Mouse (Mus musculus): ENCODE measurements around the gene Olfr894. TPM values are rescaled to one million over a fixed set of nuclear protein-coding genes. Genes with fewer than 3 reads are reported as not detected.
"Not testable (repeated sequence)": the region's sequence is repeated elsewhere in the genome, so short reads cannot be mapped to it uniquely, and the experiment has no call there.

Olfr894 gene
- polyA plus RNA-seq (2015; fragmentation: Nextera tagmentation; extraction: Ambion mirVana): not detected in 2 replicates

DNA sequence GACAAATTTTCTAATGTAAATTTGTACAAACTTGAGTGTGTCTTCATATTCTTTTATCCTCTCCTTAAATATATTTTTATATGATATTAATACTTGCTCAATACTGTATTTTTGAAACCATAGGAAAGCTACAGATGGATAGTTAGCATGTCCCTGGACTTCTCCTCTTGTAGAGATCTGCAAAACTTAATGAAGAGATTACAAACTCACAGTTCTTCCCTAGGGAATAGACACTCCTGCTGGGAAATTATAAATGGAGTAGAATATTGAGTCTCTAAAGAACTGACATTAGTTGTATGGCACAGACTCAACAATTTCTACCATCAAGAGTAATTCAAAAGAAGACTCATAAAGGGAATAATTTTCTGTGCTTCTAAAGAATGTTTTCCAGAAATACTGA, at the start of gene Olfr894:
Olfr894 (plus strand) TSS at position 301 of the 400 bp plus-strand sequence.
- no peak within 1 kb of the TSS for H3K4me3 ChIP-seq
- no peaks in the 10 kb centered on the region for H3K4me1 ChIP-seq
- no peak within 1 kb of the TSS for H3K27ac ChIP-seq
- H3K4me2 ChIP-seq: no peak within 1 kb of the TSS
- H3K36me3 ChIP-seq (ENCODE audit: poor library complexity, severe bottlenecking): no peaks in the 10 kb centered on the region
- ATAC-seq: no peak
- no peak within 1 kb of the TSS for H3K9ac ChIP-seq
- no peaks in the 10 kb centered on the region for H3K27me3 ChIP-seq
- H3K9me3 ChIP-seq (replicated peaks): no peaks in the 10 kb centered on the region

DNA sequence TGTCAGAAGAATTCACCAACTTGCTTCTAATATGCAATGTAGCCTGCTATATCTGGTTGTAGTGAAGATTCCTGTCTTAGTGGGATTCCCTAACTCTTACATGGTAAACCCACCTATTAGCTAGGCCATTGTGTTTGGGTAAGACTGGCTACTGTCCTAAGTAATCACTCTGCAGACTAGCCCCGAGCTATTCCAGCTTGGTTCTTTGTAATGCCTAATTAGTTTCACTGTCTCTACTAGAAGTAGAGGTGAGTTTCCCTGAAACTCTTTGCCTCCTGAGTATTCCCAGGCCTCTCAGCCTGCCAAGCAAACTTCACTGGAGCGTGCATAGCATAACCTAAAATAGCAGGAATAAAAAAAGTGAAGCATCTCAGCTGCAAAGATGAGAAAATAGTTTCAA, 49.5 kb upstream of the Olfr894 start:
- not testable (repeated sequence) for ATAC-seq; H3K4me3 ChIP-seq; H3K27me3 ChIP-seq; H3K4me2 ChIP-seq; H3K36me3 ChIP-seq (ENCODE audit: poor library complexity, severe bottlenecking); H3K4me1 ChIP-seq; H3K9ac ChIP-seq; H3K27ac ChIP-seq; H3K9me3 ChIP-seq (replicated peaks)
- 49% methylated on average over 2 of the region's 2 CpGs for WGBS

DNA sequence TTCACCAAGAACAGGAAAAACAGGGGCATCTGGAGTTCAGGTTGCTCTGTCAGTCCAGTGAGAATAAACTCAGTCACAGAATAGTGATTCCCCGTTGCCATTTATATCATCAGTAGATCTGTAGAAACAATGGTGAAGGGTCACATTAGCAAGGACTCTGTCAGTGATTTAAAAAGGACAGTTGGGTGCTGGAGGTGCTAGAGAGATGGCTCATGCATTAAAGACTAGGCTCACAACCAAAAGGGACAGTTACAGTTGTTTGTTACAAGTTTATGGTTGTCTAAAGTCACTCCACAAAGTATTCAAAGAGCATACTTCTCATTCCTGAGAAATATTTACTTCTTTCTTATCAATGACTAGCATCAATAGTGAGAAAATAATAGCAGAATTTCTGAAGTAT, 37.1 kb upstream of the Olfr894 start, which contains the start of gene Olfr891:
Olfr891 (minus strand) TSS at position 101 of the 400 bp plus-strand sequence.
- ATAC-seq: no peak
- no peak within 1 kb of the TSS for H3K9ac ChIP-seq
- peaks cover 6% of the 10 kb centered on the region for H3K9me3 ChIP-seq (replicated peaks)

DNA sequence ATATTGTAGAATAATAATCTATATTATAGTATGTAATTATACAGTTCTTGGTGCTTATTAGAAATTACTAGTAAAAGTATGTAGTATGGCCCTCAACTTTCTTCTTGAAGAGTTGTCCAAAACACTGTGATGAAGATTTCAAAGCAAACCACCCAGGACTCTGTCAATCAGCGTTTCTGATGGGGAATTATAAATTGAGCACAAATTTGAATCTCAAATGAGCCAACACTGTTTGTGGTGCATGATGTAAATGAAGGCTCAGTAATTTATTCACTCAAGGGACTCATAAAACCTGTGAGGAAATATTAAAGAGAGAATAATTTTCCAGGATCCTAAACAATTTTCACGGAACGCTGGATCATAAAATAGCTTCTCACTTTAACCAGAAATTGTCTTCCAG, 9.8 kb upstream of the Olfr894 start, which contains the start of gene Olfr893:
Olfr893 (plus strand) TSS at position 301 of the 400 bp plus-strand sequence.
- Histone ChIP-seq H3K27ac (no peak within 1 kb of the TSS), H3K4me2 (no peak within 1 kb of the TSS), H3K9me3 (replicated peaks) (0 out of 2 replicates have a peak, but pooled peaks cover 3% of the 10 kb centered on the region), H3K4me1 (no peaks in the 10 kb centered on the region), H3K36me3 (ENCODE audit: poor library complexity, severe bottlenecking) (no peaks in the 10 kb centered on the region), H3K27me3 (no peaks in the 10 kb centered on the region), H3K9ac (no peak within 1 kb of the TSS), H3K4me3 (no peak within 1 kb of the TSS)
- no peak for ATAC-seq
- WGBS: 90% methylated on average over 3 of the region's 3 CpGs

More for the DNA sequence above, 37.1 kb upstream of the Olfr894 start, which contains the start of gene Olfr891:
- no peak within 1 kb of the TSS for H3K4me2 ChIP-seq
- H3K36me3 ChIP-seq (ENCODE audit: poor library complexity, severe bottlenecking): no peaks in the 10 kb centered on the region
- no peaks in the 10 kb centered on the region for H3K4me1 ChIP-seq
- H3K4me3 ChIP-seq: no peak within 1 kb of the TSS
- no peaks in the 10 kb centered on the region for H3K27me3 ChIP-seq
- WGBS: 74% methylated on average over 1 of the region's 1 CpGs
- H3K27ac ChIP-seq: no peak within 1 kb of the TSS

DNA sequence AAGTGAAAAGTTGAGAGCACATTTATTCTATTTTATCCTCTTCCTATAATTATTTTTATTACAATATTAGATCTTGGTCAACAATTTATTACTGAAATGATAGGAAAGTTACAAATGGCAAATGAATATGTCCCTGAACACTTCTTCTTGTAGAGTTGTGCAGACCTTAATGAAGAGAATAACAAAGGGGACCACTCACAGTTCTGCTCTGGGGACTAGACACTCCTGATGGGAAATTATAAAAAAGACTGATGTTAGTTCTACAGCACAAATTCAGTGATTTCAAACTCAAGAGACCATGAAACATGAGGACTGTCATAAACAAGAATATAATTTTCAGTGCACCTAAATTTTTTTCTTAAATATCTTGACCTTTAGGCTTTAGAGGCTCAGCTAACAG, 34.6 kb downstream of the Olfr894 start, which contains the start of gene Olfr143:
Olfr143 (plus strand) TSS at position 301 of the 400 bp plus-strand sequence.
- Histone ChIP-seq H3K4me1 (no peaks in the 10 kb centered on the region), H3K9me3 (replicated peaks) (no peaks in the 10 kb centered on the region), H3K36me3 (ENCODE audit: poor library complexity, severe bottlenecking) (no peaks in the 10 kb centered on the region), H3K27me3 (no peaks in the 10 kb centered on the region), H3K27ac (no peak within 1 kb of the TSS), H3K4me3 (no peak within 1 kb of the TSS), H3K9ac (no peak within 1 kb of the TSS), H3K4me2 (no peak within 1 kb of the TSS)
- ATAC-seq: no peak

DNA sequence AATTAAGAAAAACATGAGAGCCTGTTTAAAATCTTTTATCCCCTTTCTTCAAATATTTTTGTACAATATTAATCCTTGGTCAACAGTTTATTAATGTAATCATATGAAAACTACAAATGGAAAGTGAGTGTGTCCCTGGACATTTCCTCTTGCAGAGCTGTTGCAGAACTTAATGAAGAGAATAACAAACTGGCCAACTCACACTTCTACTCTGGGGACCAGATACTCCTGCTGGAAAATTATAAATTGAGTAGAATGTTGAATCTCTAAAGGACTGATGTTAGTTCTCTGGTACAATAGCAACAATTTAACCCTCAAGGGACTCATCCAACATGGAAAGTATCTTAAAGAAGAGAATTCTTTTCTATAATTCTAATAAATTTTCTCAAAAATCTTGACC, 49.7 kb downstream of the Olfr894 start, which contains the start of gene Olfr895:
Olfr895 (plus strand) TSS at position 301 of the 400 bp plus-strand sequence.
- no peaks in the 10 kb centered on the region for H3K27me3 ChIP-seq
- no peak within 1 kb of the TSS for H3K9ac ChIP-seq
- H3K4me2 ChIP-seq: no peak within 1 kb of the TSS
- no peaks in the 10 kb centered on the region for H3K9me3 ChIP-seq (replicated peaks)
- no peak for ATAC-seq
- no peaks in the 10 kb centered on the region for H3K4me1 ChIP-seq
- H3K27ac ChIP-seq: no peak within 1 kb of the TSS
- H3K36me3 ChIP-seq (ENCODE audit: poor library complexity, severe bottlenecking): no peaks in the 10 kb centered on the region
- H3K4me3 ChIP-seq: no peak within 1 kb of the TSS

Other genes with a start within 250 kb of the Olfr894 start
- not detected in 2 replicates for gene Olfr881, start 226.2 kb upstream of the Olfr894 start, polyA plus RNA-seq (2015; fragmentation: Nextera tagmentation; extraction: Ambion mirVana)
- gene Olfr883, start 192.2 kb upstream of the Olfr894 start, polyA plus RNA-seq (2015; fragmentation: Nextera tagmentation; extraction: Ambion mirVana): not detected in 2 replicates
- gene Olfr884, start 171.5 kb upstream of the Olfr894 start, polyA plus RNA-seq (2015; fragmentation: Nextera tagmentation; extraction: Ambion mirVana): not detected in 2 replicates
- not detected in 2 replicates for gene Olfr885, start 156.7 kb upstream of the Olfr894 start, polyA plus RNA-seq (2015; fragmentation: Nextera tagmentation; extraction: Ambion mirVana)
- gene Olfr887, start 134.0 kb upstream of the Olfr894 start, polyA plus RNA-seq (2015; fragmentation: Nextera tagmentation; extraction: Ambion mirVana): not detected in 2 replicates
- not detected in 2 replicates for gene Olfr888, start 109.9 kb upstream of the Olfr894 start, polyA plus RNA-seq (2015; fragmentation: Nextera tagmentation; extraction: Ambion mirVana)
- 0.05 and 0.08 TPM in 2 replicates for gene Olfr889, start 102.9 kb upstream of the Olfr894 start, polyA plus RNA-seq (2015; fragmentation: Nextera tagmentation; extraction: Ambion mirVana)
- not detected in 2 replicates for gene Olfr890, start 75.5 kb upstream of the Olfr894 start, polyA plus RNA-seq (2015; fragmentation: Nextera tagmentation; extraction: Ambion mirVana)
- gene Olfr891, start 37.2 kb upstream of the Olfr894 start, polyA plus RNA-seq (2015; fragmentation: Nextera tagmentation; extraction: Ambion mirVana): not detected in 2 replicates
- gene Olfr893, start 9.7 kb upstream of the Olfr894 start, polyA plus RNA-seq (2015; fragmentation: Nextera tagmentation; extraction: Ambion mirVana): not detected in 2 replicates
- gene Olfr143, start 34.7 kb downstream of the Olfr894 start, polyA plus RNA-seq (2015; fragmentation: Nextera tagmentation; extraction: Ambion mirVana): not detected in 2 replicates
- gene Olfr895, start 49.8 kb downstream of the Olfr894 start, polyA plus RNA-seq (2015; fragmentation: Nextera tagmentation; extraction: Ambion mirVana): not detected in 2 replicates
- not detected in 2 replicates for gene Olfr896-ps1, start 73.1 kb downstream of the Olfr894 start, polyA plus RNA-seq (2015; fragmentation: Nextera tagmentation; extraction: Ambion mirVana)
- not detected in 2 replicates for gene Olfr25, start 111.0 kb downstream of the Olfr894 start, polyA plus RNA-seq (2015; fragmentation: Nextera tagmentation; extraction: Ambion mirVana)
- gene Olfr898, start 130.4 kb downstream of the Olfr894 start, polyA plus RNA-seq (2015; fragmentation: Nextera tagmentation; extraction: Ambion mirVana): not detected in 2 replicates
- gene Olfr250, start 148.8 kb downstream of the Olfr894 start, polyA plus RNA-seq (2015; fragmentation: Nextera tagmentation; extraction: Ambion mirVana): not detected in 2 replicates
- not detected in 2 replicates for gene Olfr251, start 159.0 kb downstream of the Olfr894 start, polyA plus RNA-seq (2015; fragmentation: Nextera tagmentation; extraction: Ambion mirVana)
- not detected in 2 replicates for gene Olfr147, start 183.6 kb downstream of the Olfr894 start, polyA plus RNA-seq (2015; fragmentation: Nextera tagmentation; extraction: Ambion mirVana)
- gene Olfr901, start 211.4 kb downstream of the Olfr894 start, polyA plus RNA-seq (2015; fragmentation: Nextera tagmentation; extraction: Ambion mirVana): not detected in 2 replicates
- gene Olfr902, start 229.6 kb downstream of the Olfr894 start, polyA plus RNA-seq (2015; fragmentation: Nextera tagmentation; extraction: Ambion mirVana): not detected in 2 replicates
- gene Olfr904, start 245.1 kb downstream of the Olfr894 start, polyA plus RNA-seq (2015; fragmentation: Nextera tagmentation; extraction: Ambion mirVana): not detected in 2 replicates